Mouse (Mus musculus): ENCODE results near the gene 1700022I11Rik. TPM values are rescaled to one million over a fixed set of nuclear protein-coding genes. Genes with fewer than 3 reads are reported as not detected.
"Not testable (repeated sequence)": the region's sequence is repeated elsewhere in the genome, so short reads cannot be mapped to it uniquely, and the experiment has no call there.

The 1700022I11Rik gene
- polyA plus RNA-seq, 1 experiment from 2014 or later = not detected

DNA sequence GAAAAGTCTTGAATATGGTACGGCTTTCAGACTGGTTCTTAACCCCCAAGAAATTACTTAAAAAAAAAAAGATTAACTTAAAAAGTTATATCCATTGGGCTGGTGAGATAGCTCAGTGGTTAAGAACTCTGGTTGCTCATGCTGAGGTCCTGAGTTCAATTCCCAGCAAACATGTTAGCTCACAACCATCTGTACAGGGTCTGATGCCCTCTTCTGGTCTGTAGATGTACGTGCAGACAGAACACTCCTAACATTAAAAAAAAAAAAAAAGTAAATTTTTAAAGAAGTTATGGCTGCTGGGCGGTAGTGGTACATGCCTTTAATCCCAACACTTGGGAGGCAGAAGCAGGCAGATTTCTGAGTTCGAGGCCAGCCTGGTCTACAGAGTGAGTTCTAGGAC, 8.7 kb downstream of the 1700022I11Rik start:
- WGBS = 89% methylated on average over 4 of the region's 4 CpGs
- H3K36me3 ChIP-seq (ENCODE audit: control insufficient read depth, insufficient read depth, low read length) = peaks cover 6% of the 10 kb centered on the region; the same call in 1 of the 2 replicates
- ATAC-seq = no peak

DNA sequence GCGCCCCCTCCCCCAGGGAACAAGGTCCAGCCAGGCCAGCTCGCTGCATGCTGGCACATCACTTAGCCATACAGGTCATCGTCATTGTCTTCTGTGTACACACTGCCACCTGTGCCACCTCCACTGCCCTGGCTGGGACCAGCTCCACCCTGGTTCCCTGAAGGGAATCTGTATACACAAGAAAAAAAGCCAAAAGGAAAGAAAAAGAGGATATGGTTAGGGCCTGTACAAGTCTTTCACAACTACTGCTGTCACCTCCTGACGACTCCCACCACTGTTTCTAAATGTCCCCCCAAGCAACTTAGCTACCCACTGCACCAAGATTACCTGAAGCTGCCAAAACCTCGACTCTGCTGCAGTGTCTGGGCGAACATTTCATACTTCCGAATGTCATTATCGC, 11.1 kb downstream of the 1700022I11Rik start:
- H3K4me3 ChIP-seq (ENCODE audit: low read length); H3K4me2 ChIP-seq (ENCODE audit: low read depth, low read length); H3K27ac ChIP-seq (ENCODE audit: low read length); H3K9ac ChIP-seq (ENCODE audit: low read depth, low read length); H3K4me1 ChIP-seq (ENCODE audit: control insufficient read depth, insufficient read depth, low read length); H3K27me3 ChIP-seq (replicated peaks; ENCODE audit: control insufficient read depth, insufficient read depth, low read length); H3K9me3 ChIP-seq (ENCODE audit: control insufficient read depth, low read length); ATAC-seq: not testable (repeated sequence)
- H3K36me3 ChIP-seq (ENCODE audit: control insufficient read depth, insufficient read depth, low read length) = peaks cover 17% of the 10 kb centered on the region
- 91% methylated on average over 8 of the region's 8 CpGs for WGBS

More for the DNA sequence above, 8.7 kb downstream of the 1700022I11Rik start:
- Histone ChIP-seq H3K27ac (ENCODE audit: low read length) (no peak overlapping the region), H3K27me3 (replicated peaks; ENCODE audit: control insufficient read depth, insufficient read depth, low read length) (no peaks in the 10 kb centered on the region), H3K4me1 (ENCODE audit: control insufficient read depth, insufficient read depth, low read length) (no peaks in the 10 kb centered on the region), H3K4me3 (ENCODE audit: low read length) (no peak overlapping the region), H3K4me2 (ENCODE audit: low read depth, low read length) (no peak overlapping the region), H3K9ac (ENCODE audit: low read depth, low read length) (no peak overlapping the region), H3K9me3 (ENCODE audit: control insufficient read depth, low read length) (no peaks in the 10 kb centered on the region)

- no peak overlapping the region for H3K9ac ChIP-seq (ENCODE audit: low read depth, low read length)
- H3K4me2 ChIP-seq (ENCODE audit: low read depth, low read length) = no peak overlapping the region
- H3K36me3 ChIP-seq (ENCODE audit: control insufficient read depth, insufficient read depth, low read length) = peaks cover 32% of the 10 kb centered on the region
- no peaks in the 10 kb centered on the region for H3K4me1 ChIP-seq (ENCODE audit: control insufficient read depth, insufficient read depth, low read length)
- no peaks in the 10 kb centered on the region for H3K9me3 ChIP-seq (ENCODE audit: control insufficient read depth, low read length)
- ATAC-seq = no peak
- H3K27me3 ChIP-seq (replicated peaks; ENCODE audit: control insufficient read depth, insufficient read depth, low read length) = no peaks in the 10 kb centered on the region
- no peak overlapping the region for H3K4me3 ChIP-seq (ENCODE audit: low read length)
- no peak overlapping the region for H3K27ac ChIP-seq (ENCODE audit: low read length)
- WGBS = 73% methylated on average over 1 of the region's 1 CpGs
Observed at GRCm38 (mm10) chr4:42988296-42988695, 18.9 kb downstream of the 1700022I11Rik start.

DNA sequence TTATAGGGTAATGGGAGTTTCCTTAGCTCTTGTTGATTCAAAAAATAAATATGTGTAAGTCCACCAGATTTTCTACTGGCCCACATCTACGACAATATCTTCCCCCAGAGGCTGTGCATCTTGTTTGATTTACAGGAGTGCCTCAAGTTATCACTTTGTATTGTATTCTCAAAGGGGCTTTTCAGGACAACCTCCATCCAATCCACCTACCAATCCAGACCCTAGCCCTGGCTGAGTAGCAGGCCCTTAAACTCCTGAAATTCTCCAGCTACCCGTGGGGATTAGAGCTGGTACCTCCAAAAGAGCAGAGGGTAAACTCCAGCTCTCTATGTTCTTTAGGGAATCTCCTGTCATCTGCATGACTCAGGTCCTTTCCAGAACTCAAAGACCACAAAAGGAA, 28.6 kb downstream of the 1700022I11Rik start:
- Histone ChIP-seq H3K27me3 (replicated peaks; ENCODE audit: control insufficient read depth, insufficient read depth, low read length) (no peaks in the 10 kb centered on the region), H3K4me2 (ENCODE audit: low read depth, low read length) (peak overlapping the region; percentile 75), H3K36me3 (ENCODE audit: control insufficient read depth, insufficient read depth, low read length) (peaks cover 9% of the 10 kb centered on the region; the same call in 1 of the 2 replicates), H3K4me1 (ENCODE audit: control insufficient read depth, insufficient read depth, low read length) (peaks cover 12% of the 10 kb centered on the region), H3K4me3 (ENCODE audit: low read length) (peak overlapping the region; percentile 97; the same call in 1 of the 2 replicates), H3K9me3 (ENCODE audit: control insufficient read depth, low read length) (no peaks in the 10 kb centered on the region), H3K9ac (ENCODE audit: low read depth, low read length) (peak overlapping the region; percentile 43; the same call in 1 of the 2 replicates), H3K27ac (ENCODE audit: low read length) (no peak overlapping the region)
- 49% methylated on average over 2 of the region's 2 CpGs for WGBS
- ATAC-seq = no peak

DNA sequence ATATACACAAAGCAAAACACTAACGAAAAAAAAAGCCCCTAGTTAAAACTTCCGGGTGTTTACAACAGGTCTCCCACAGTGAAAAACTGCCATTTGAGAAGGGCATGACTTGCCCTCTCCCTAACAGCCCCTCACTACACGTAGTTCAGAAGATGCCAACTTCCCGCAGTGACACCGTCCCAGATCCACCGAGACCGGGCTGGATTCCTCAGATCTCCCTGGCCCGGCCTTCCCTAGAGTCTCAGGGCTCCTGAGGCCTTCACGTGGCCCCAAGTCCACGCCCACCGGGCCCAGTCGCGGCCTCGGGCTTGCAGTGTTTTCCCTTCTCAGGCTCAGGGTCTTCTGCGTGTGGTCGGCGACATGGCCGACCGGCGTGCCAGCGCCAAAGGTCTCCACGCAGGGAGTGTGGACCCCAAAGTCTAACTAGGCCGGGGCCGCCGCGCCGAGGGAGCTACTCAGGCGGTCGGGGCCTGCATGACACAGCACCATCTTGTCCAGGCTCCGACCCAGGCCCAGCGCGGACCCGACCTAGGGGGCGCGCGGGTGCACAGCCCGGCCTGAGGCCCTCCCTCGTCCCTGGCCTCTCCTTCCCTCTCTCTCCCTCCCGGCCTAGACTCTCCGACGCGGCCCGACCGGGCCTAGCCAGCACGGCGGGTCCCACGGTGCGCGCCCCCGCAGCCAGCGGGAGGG, 30.2 kb downstream of the 1700022I11Rik start:
- Histone ChIP-seq H3K27me3 (replicated peaks; ENCODE audit: control insufficient read depth, insufficient read depth, low read length) (no peaks in the 10 kb centered on the region), H3K4me2 (ENCODE audit: low read depth, low read length) (peak overlapping the region; percentile 75), H3K27ac (ENCODE audit: low read length) (peak overlapping the region; percentile 100), H3K36me3 (ENCODE audit: control insufficient read depth, insufficient read depth, low read length) (peaks cover 4% of the 10 kb centered on the region; the same call in 1 of the 2 replicates), H3K4me1 (ENCODE audit: control insufficient read depth, insufficient read depth, low read length) (peaks cover 12% of the 10 kb centered on the region), H3K9ac (ENCODE audit: low read depth, low read length) (peak overlapping the region; percentile 97), H3K9me3 (ENCODE audit: control insufficient read depth, low read length) (no peaks in the 10 kb centered on the region), H3K4me3 (ENCODE audit: low read length) (peak overlapping the region; percentile 97)
- under 1% methylated on average over 51 of the region's 51 CpGs for WGBS
- peak; percentile 79 for ATAC-seq

- Histone ChIP-seq H3K27ac (ENCODE audit: low read length) (peak within 1 kb of the TSS; percentile 100), H3K9ac (ENCODE audit: low read depth, low read length) (peak within 1 kb of the TSS; percentile 97), H3K4me3 (ENCODE audit: low read length) (peak within 1 kb of the TSS; percentile 97), H3K4me1 (ENCODE audit: control insufficient read depth, insufficient read depth, low read length) (peaks cover 12% of the 10 kb centered on the region), H3K4me2 (ENCODE audit: low read depth, low read length) (peak within 1 kb of the TSS; percentile 75)
- under 1% methylated on average over 47 of the region's 56 CpGs for WGBS
- not testable (repeated sequence) for H3K9me3 ChIP-seq (ENCODE audit: control insufficient read depth, low read length); H3K27me3 ChIP-seq (replicated peaks; ENCODE audit: control insufficient read depth, insufficient read depth, low read length); H3K36me3 ChIP-seq (ENCODE audit: control insufficient read depth, insufficient read depth, low read length)
- peak; percentile 98 for ATAC-seq
Observed at GRCm38 (mm10) chr4:43000141-43000986, 31.0 kb downstream of the 1700022I11Rik start, which contains the start of gene Vcp. TSS of gene Vcp (minus strand) at chr4:43000507.

DNA sequence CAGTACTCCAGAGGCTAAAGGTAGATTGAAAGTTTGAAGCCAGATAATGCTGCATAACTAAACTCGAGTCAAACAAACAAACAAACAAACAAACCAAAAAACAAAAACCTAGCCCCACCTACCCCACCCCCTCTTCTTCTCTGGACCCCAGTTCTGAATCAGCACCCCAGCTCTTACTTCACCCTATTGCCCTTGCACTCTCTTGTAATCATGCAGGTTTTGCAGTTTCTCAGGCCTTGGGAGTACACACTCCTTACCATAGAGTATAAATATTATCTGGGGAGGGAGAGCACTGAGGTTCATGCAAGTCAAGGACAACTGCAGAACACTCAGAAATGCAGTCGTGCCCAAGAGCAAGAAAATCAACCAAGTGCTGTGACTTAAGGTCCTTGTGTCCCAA, 31.9 kb downstream of the 1700022I11Rik start:
- ATAC-seq = no peak
- no peaks in the 10 kb centered on the region for H3K9me3 ChIP-seq (ENCODE audit: control insufficient read depth, low read length)
- H3K36me3 ChIP-seq (ENCODE audit: control insufficient read depth, insufficient read depth, low read length) = no peaks in the 10 kb centered on the region
- no peaks in the 10 kb centered on the region for H3K27me3 ChIP-seq (replicated peaks; ENCODE audit: control insufficient read depth, insufficient read depth, low read length)
- peaks cover 12% of the 10 kb centered on the region for H3K4me1 ChIP-seq (ENCODE audit: control insufficient read depth, insufficient read depth, low read length)
- H3K9ac ChIP-seq (ENCODE audit: low read depth, low read length) = no peak overlapping the region
- H3K4me3 ChIP-seq (ENCODE audit: low read length) = no peak overlapping the region
- 82% methylated on average over 2 of the region's 2 CpGs for WGBS
- no peak overlapping the region for H3K4me2 ChIP-seq (ENCODE audit: low read depth, low read length)
- H3K27ac ChIP-seq (ENCODE audit: low read length) = no peak overlapping the region

DNA sequence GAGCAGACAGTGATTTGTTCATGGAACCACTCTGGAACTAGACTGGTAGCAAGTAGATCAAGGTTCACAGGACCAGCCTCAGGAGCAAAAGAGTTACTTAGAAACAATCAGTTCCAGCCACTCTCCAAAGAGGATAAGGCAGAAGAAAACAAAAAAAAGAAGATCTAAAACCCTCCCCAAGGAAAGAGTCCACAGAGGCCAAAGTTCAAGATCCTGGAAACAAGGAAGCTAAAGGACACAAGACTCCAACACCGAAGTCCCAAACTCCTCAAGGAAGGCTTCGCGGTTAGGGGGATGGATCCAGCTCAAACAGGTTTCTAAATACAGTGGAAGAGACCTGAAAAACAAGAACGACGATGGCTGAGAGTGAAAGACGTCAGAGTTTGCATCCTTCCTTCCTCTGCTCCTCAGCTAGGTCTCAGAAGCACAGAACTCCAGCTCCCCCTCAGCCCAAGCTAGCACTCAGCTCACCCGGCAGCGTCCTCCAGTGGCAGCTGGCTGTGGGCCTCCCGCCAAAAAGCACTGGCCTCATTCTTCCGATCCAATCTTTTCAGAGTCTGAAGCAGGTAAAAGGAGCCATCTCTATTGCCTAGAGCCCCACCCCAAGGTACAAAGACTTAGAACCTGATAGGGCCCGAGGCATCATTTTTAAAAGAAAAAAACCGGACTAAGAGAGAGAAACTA, 33.5 kb downstream of the 1700022I11Rik start:
- Histone ChIP-seq H3K36me3 (ENCODE audit: control insufficient read depth, insufficient read depth, low read length) (no peaks in the 10 kb centered on the region), H3K9ac (ENCODE audit: low read depth, low read length) (no peak overlapping the region), H3K27me3 (replicated peaks; ENCODE audit: control insufficient read depth, insufficient read depth, low read length) (no peaks in the 10 kb centered on the region), H3K4me2 (ENCODE audit: low read depth, low read length) (no peak overlapping the region), H3K4me3 (ENCODE audit: low read length) (no peak overlapping the region), H3K27ac (ENCODE audit: low read length) (no peak overlapping the region), H3K9me3 (ENCODE audit: control insufficient read depth, low read length) (no peaks in the 10 kb centered on the region), H3K4me1 (ENCODE audit: control insufficient read depth, insufficient read depth, low read length) (peaks cover 10% of the 10 kb centered on the region)
- ATAC-seq = no peak
- 78% methylated on average over 12 of the region's 12 CpGs for WGBS

DNA sequence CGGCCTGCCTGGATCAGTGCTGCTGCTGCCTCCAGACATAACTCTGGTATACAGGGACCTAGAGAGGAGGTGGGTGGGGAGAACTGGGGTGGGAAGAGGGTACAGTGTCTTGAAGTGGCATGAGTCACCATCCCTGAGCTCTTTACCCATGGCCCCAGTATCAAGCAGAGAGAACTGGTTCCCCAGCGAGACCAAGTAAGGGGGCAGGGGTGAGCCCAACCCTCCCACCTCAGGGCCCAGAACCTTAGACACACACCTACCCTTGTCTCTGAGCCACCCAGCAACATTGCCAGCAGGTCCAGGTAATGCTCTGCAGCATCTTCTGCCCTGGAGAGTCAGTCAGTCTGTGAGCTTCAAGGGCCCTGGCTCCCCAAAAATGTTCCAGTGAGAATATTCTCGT, 35.5 kb downstream of the 1700022I11Rik start:
- ATAC-seq = no peak
- Histone ChIP-seq H3K27me3 (replicated peaks; ENCODE audit: control insufficient read depth, insufficient read depth, low read length) (no peaks in the 10 kb centered on the region), H3K4me3 (ENCODE audit: low read length) (no peak overlapping the region), H3K9me3 (ENCODE audit: control insufficient read depth, low read length) (no peaks in the 10 kb centered on the region), H3K4me2 (ENCODE audit: low read depth, low read length) (no peak overlapping the region), H3K36me3 (ENCODE audit: control insufficient read depth, insufficient read depth, low read length) (no peaks in the 10 kb centered on the region), H3K4me1 (ENCODE audit: control insufficient read depth, insufficient read depth, low read length) (0 out of 2 replicates have a peak, but pooled peaks cover 6% of the 10 kb centered on the region), H3K9ac (ENCODE audit: low read depth, low read length) (no peak overlapping the region), H3K27ac (ENCODE audit: low read length) (no peak overlapping the region)
- 94% methylated on average over 3 of the region's 3 CpGs for WGBS

Measured in intestine, embryonic 16.5 days (tissue).